Mouse (Mus musculus) limb, embryonic 13.5 days (tissue): ENCODE data around the gene Brd4. TPM values are rescaled to one million over a fixed set of nuclear protein-coding genes. Genes with fewer than 3 reads are reported as not detected.

ENCODE experiments used
- ATAC-seq: fragments of 200-750 bp; cut with Nextera tagmentation; 2 replicates; pipeline ENCODE4 v1.8.0; 2017; ENCODE audit warnings: low read depth, moderate number of reproducible peaks, moderate TSS enrichment; ENCODE audit not compliant: low FRiP score
- H3K27ac ChIP-seq: fragments of 300-500 bp; sonication (generic); 2 replicates; pipeline ENCODE4 v1.5.1; 2015; ENCODE audit warnings: inconsistent platforms, mild to moderate bottlenecking, moderate library complexity
- H3K27me3 ChIP-seq: fragments of 300-500 bp; sonication (generic); 2 replicates; pipeline ENCODE4 v1.6.1; 2015; ENCODE audit warnings: mild to moderate bottlenecking, inconsistent platforms
- H3K36me3 ChIP-seq: fragments of 300-500 bp; sonication (generic); 2 replicates; pipeline ENCODE4 v1.6.1; 2015; ENCODE audit warnings: inconsistent platforms, mild to moderate bottlenecking, moderate library complexity
- H3K4me1 ChIP-seq: fragments of 300-500 bp; sonication (generic); 2 replicates; pipeline ENCODE4 v1.6.1; 2015; ENCODE audit warnings: inconsistent platforms
- H3K4me2 ChIP-seq: fragments of 300-500 bp; sonication (generic); replicated peaks from 2 replicates; pipeline ENCODE4 v1.6.1; 2015; ENCODE audit warnings: inconsistent platforms, mild to moderate bottlenecking, moderate library complexity
- H3K4me3 ChIP-seq: fragments of 300-500 bp; sonication (generic); 2 replicates; pipeline ENCODE4 v1.5.1; 2015; ENCODE audit warnings: moderate library complexity, mild to moderate bottlenecking, inconsistent platforms
- H3K9ac ChIP-seq: fragments of 300-500 bp; sonication (generic); 2 replicates; pipeline ENCODE4 v1.6.1; 2015; ENCODE audit warnings: mild to moderate bottlenecking, inconsistent platforms
- H3K9me3 ChIP-seq: fragments of 300-500 bp; sonication (generic); 2 replicates; pipeline ENCODE4 v1.6.1; 2016; ENCODE audit warnings: inconsistent platforms
- WGBS: fragments of 180-500 bp; shearing (Covaris S2); methylation state at CpG from one replicate; pipeline ENCODE4 v1.1.7; 2015; 5-methylcytosine and 5-hydroxymethylcytosine counted together
- polyA plus RNA-seq: library from polyadenylated mRNA; unstranded; fragments of >200 nt; fragmentation: Nextera tagmentation; extraction: Ambion mirVana; gene quantifications from 2 replicates; pipeline ENCODE4 v1.2.1, GENCODE M21; 2015

The Brd4 gene
- polyA plus RNA-seq, 1 experiment from 2014 or later: 109 TPM

- peaks cover 8% of the 10 kb centered on the region; the same call in 1 of the 2 replicates for H3K4me1 ChIP-seq
- H3K27me3 ChIP-seq: no peaks in the 10 kb centered on the region
- no peak overlapping the region for H3K4me2 ChIP-seq
- H3K27ac ChIP-seq: no peak overlapping the region
- H3K4me3 ChIP-seq: no peak overlapping the region
- no peaks in the 10 kb centered on the region for H3K9me3 ChIP-seq
- WGBS: 92% methylated on average over 7 of the region's 7 CpGs
- no peaks in the 10 kb centered on the region; the same call in none of the 2 replicates for H3K36me3 ChIP-seq
- no peak for ATAC-seq
- no peak overlapping the region for H3K9ac ChIP-seq
These were observed 15.4 kb downstream of the Brd4 start for GRCm38 (mm10) chr17:32269151-32269550.

- 93% methylated on average over 3 of the region's 3 CpGs for WGBS
- no peaks in the 10 kb centered on the region; the same call in none of the 2 replicates for H3K36me3 ChIP-seq
- no peaks in the 10 kb centered on the region for H3K27me3 ChIP-seq
- peaks cover 8% of the 10 kb centered on the region; the same call in 1 of the 2 replicates for H3K4me1 ChIP-seq
- ATAC-seq: no peak
- no peak overlapping the region for H3K4me2 ChIP-seq
- no peak overlapping the region for H3K27ac ChIP-seq
- no peak overlapping the region for H3K9ac ChIP-seq
- H3K4me3 ChIP-seq: no peak overlapping the region
- H3K9me3 ChIP-seq: no peaks in the 10 kb centered on the region
These were observed 16.0 kb downstream of the Brd4 start for GRCm38 (mm10) chr17:32268540-32268960.

GRCm38 (mm10) chr17:32268096-32268495, 16.4 kb downstream of the Brd4 start:
- no peak overlapping the region for H3K4me3 ChIP-seq
- H3K27me3 ChIP-seq: no peaks in the 10 kb centered on the region
- H3K9ac ChIP-seq: no peak overlapping the region
- no peak overlapping the region for H3K4me2 ChIP-seq
- no peaks in the 10 kb centered on the region; the same call in none of the 2 replicates for H3K36me3 ChIP-seq
- no peak for ATAC-seq
- H3K27ac ChIP-seq: no peak overlapping the region
- 82% methylated on average over 2 of the region's 2 CpGs for WGBS
- H3K9me3 ChIP-seq: no peaks in the 10 kb centered on the region
- peaks cover 8% of the 10 kb centered on the region; the same call in 1 of the 2 replicates for H3K4me1 ChIP-seq

GRCm38 (mm10) chr17:32267617-32268016, 16.9 kb downstream of the Brd4 start:
- no peaks in the 10 kb centered on the region for H3K27me3 ChIP-seq
- no peak overlapping the region for H3K4me2 ChIP-seq
- no peak overlapping the region for H3K27ac ChIP-seq
- peaks cover 8% of the 10 kb centered on the region; the same call in 1 of the 2 replicates for H3K4me1 ChIP-seq
- H3K36me3 ChIP-seq: no peaks in the 10 kb centered on the region; the same call in none of the 2 replicates
- H3K4me3 ChIP-seq: no peak overlapping the region
- no peaks in the 10 kb centered on the region for H3K9me3 ChIP-seq
- no peak for ATAC-seq
- WGBS: 100% methylated on average over 1 of the region's 1 CpGs
- H3K9ac ChIP-seq: no peak overlapping the region

- WGBS: 84% methylated on average over 2 of the region's 2 CpGs
- Histone ChIP-seq H3K4me2 (no peak overlapping the region), H3K36me3 (peaks cover 2% of the 10 kb centered on the region), H3K4me3 (no peak overlapping the region), H3K9ac (no peak overlapping the region), H3K27ac (no peak overlapping the region), H3K9me3 (no peaks in the 10 kb centered on the region), H3K4me1 (no peaks in the 10 kb centered on the region), H3K27me3 (no peaks in the 10 kb centered on the region)
- no peak for ATAC-seq
These were observed 20.9 kb downstream of the Brd4 start for GRCm38 (mm10) chr17:32263672-32264071.

GRCm38 (mm10) chr17:32262831-32263559, 21.5 kb downstream of the Brd4 start:
- Histone ChIP-seq H3K4me2 (no peak overlapping the region), H3K4me3 (no peak overlapping the region), H3K27me3 (no peaks in the 10 kb centered on the region), H3K27ac (no peak overlapping the region), H3K36me3 (peaks cover 2% of the 10 kb centered on the region), H3K9me3 (no peaks in the 10 kb centered on the region), H3K4me1 (no peaks in the 10 kb centered on the region), H3K9ac (no peak overlapping the region)
- WGBS: 97% methylated on average over 8 of the region's 8 CpGs
- ATAC-seq: no peak

- peaks cover 3% of the 10 kb centered on the region; the same call in 1 of the 2 replicates for H3K4me1 ChIP-seq
- 98% methylated on average over 2 of the region's 2 CpGs for WGBS
- H3K36me3 ChIP-seq: peaks cover 2% of the 10 kb centered on the region; the same call in 1 of the 2 replicates
- no peak overlapping the region for H3K27ac ChIP-seq
- H3K9ac ChIP-seq: no peak overlapping the region
- H3K4me3 ChIP-seq: no peak overlapping the region
- no peaks in the 10 kb centered on the region for H3K9me3 ChIP-seq
- H3K27me3 ChIP-seq: no peaks in the 10 kb centered on the region
- H3K4me2 ChIP-seq: no peak overlapping the region
- ATAC-seq: no peak
These were observed 25.7 kb downstream of the Brd4 start for GRCm38 (mm10) chr17:32258869-32259268.

- H3K9ac ChIP-seq: no peak overlapping the region
- WGBS: 87% methylated on average over 6 of the region's 6 CpGs
- H3K27me3 ChIP-seq: no peaks in the 10 kb centered on the region
- no peaks in the 10 kb centered on the region for H3K9me3 ChIP-seq
- peaks cover 9% of the 10 kb centered on the region; the same call in 1 of the 2 replicates for H3K36me3 ChIP-seq
- no peak overlapping the region for H3K4me3 ChIP-seq
- no peak for ATAC-seq
- no peak overlapping the region for H3K4me2 ChIP-seq
- H3K27ac ChIP-seq: no peak overlapping the region
- peaks cover 3% of the 10 kb centered on the region; the same call in 1 of the 2 replicates for H3K4me1 ChIP-seq
These were observed 26.6 kb downstream of the Brd4 start for GRCm38 (mm10) chr17:32257944-32258343.

GRCm38 (mm10) chr17:32257452-32257851, 27.1 kb downstream of the Brd4 start:
- WGBS: 92% methylated on average over 2 of the region's 2 CpGs

GRCm38 (mm10) chr17:32256896-32257295, 27.6 kb downstream of the Brd4 start:
- H3K27ac ChIP-seq: no peak overlapping the region
- H3K4me3 ChIP-seq: no peak overlapping the region
- peaks cover 3% of the 10 kb centered on the region; the same call in 1 of the 2 replicates for H3K4me1 ChIP-seq
- H3K27me3 ChIP-seq: no peaks in the 10 kb centered on the region
- no peaks in the 10 kb centered on the region for H3K9me3 ChIP-seq
- WGBS: 72% methylated on average over 2 of the region's 2 CpGs
- ATAC-seq: no peak
- no peak overlapping the region for H3K4me2 ChIP-seq
- peaks cover 15% of the 10 kb centered on the region for H3K36me3 ChIP-seq
- no peak overlapping the region for H3K9ac ChIP-seq

More at GRCm38 (mm10) chr17:32257452-32257851, 27.1 kb downstream of the Brd4 start:
- H3K9ac ChIP-seq: no peak overlapping the region
- H3K9me3 ChIP-seq: no peaks in the 10 kb centered on the region
- no peak overlapping the region for H3K4me3 ChIP-seq
- H3K4me1 ChIP-seq: peaks cover 3% of the 10 kb centered on the region; the same call in 1 of the 2 replicates
- no peak for ATAC-seq
- H3K27ac ChIP-seq: no peak overlapping the region
- no peaks in the 10 kb centered on the region for H3K27me3 ChIP-seq
- H3K36me3 ChIP-seq: peaks cover 13% of the 10 kb centered on the region
- no peak overlapping the region for H3K4me2 ChIP-seq

GRCm38 (mm10) chr17:32253261-32253660, 31.3 kb downstream of the Brd4 start:
- ATAC-seq: no peak
- Histone ChIP-seq H3K4me2 (no peak overlapping the region), H3K4me1 (peaks cover 3% of the 10 kb centered on the region; the same call in 1 of the 2 replicates), H3K27ac (no peak overlapping the region), H3K9me3 (no peaks in the 10 kb centered on the region), H3K4me3 (no peak overlapping the region), H3K27me3 (no peaks in the 10 kb centered on the region), H3K9ac (no peak overlapping the region), H3K36me3 (peaks cover 13% of the 10 kb centered on the region)
- 93% methylated on average over 2 of the region's 2 CpGs for WGBS

- peaks cover 13% of the 10 kb centered on the region for H3K36me3 ChIP-seq
- H3K9ac ChIP-seq: no peak overlapping the region
- H3K4me1 ChIP-seq: no peaks in the 10 kb centered on the region
- H3K27ac ChIP-seq: no peak overlapping the region
- no peak overlapping the region for H3K4me3 ChIP-seq
- no peaks in the 10 kb centered on the region for H3K9me3 ChIP-seq
- WGBS: 98% methylated on average over 2 of the region's 2 CpGs
- H3K4me2 ChIP-seq: no peak overlapping the region
- ATAC-seq: no peak
- H3K27me3 ChIP-seq: no peaks in the 10 kb centered on the region
These were observed 32.6 kb downstream of the Brd4 start for GRCm38 (mm10) chr17:32251827-32252470.
